Mouse (Mus musculus) G1E (cell line): Measurements from ENCODE around the gene Il7r.

ENCODE experiments used
- CTCF ChIP-seq: IDR thresholded peaks from 2 replicates; pipeline ENCODE4 v1.5.1; 2012; ENCODE audit warnings: low read depth, low read length, inconsistent platforms, mixed read lengths
- POLR2AphosphoS5 ChIP-seq: IDR thresholded peaks from 2 replicates; pipeline ENCODE4 v1.6.1; 2012; ENCODE audit warnings: low read depth, low read length, inconsistent platforms; ENCODE audit not compliant: insufficient replicate concordance
- TAL1 ChIP-seq: conservative IDR thresholded peaks from 2 replicates; pipeline ENCODE4 v1.6.1; 2012; ENCODE audit warnings: low read depth, low read length, inconsistent platforms, mixed read lengths

DNA sequence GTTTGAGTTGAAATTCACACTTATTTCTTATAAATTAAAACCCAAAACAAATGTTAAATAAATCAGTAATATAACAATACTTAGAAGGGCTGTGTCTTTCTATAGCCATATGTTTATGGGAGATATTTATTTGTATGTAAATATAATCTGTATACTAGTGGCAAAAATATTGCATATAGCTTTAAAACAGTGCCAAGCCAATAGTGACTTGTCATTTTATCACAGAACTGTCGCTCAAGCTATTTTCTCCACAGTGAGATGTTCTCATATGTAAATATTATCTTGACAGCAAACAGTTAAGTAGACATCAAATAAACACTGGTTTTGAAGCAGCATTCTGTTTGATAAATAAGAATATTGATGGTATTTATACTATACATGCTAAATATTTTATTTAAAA is 56.8 kb downstream of the Il7r start:
- TF ChIP-seq CTCF (no peak), POLR2AphosphoS5 (no peak), TAL1 (no peak)
